Mouse (Mus musculus) cerebellum, adult 9-11 months (tissue): ENCODE measurements at regions not wholly inside any gene's neighbourhood (a gene's known extent, or its start where the extent isn't known, plus 50 kb on each side); places are given as distances from the start of the nearest gene placed in this dataset.

Experiments
- DNase-seq: peaks from one replicate; pipeline ENCODE4 v3.0.0; 2022

- DNase-seq: peak; percentile 3
These were observed 936.3 kb downstream of the Nsun3 start for GRCm38 (mm10) chr16:61850310-61850709.
